Mouse (Mus musculus): ENCODE data around the gene Pou2f2.

The Pou2f2 gene

DNA sequence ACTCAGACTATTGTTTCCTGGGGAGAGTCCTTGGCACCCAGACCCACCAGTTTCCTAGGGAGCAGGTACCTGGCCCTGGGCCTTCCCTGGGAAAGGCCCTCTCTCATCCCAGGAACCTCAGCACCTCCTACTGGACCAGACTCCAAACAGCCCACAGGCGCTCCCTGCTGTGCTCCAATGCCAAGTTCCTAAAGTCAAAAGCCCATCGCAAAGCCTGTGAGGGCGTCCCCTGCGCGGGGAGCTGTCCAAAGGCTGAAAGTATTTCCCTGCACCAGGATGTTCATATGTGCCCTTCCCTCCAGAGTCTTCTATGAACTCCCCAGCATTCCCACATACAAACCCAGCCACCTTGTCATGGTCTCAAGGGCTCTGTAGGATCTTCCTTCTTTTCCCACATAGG lies 37.8 kb downstream of the Pou2f2 start:
- DNase-seq, result peak; percentile 88 to 90

DNA sequence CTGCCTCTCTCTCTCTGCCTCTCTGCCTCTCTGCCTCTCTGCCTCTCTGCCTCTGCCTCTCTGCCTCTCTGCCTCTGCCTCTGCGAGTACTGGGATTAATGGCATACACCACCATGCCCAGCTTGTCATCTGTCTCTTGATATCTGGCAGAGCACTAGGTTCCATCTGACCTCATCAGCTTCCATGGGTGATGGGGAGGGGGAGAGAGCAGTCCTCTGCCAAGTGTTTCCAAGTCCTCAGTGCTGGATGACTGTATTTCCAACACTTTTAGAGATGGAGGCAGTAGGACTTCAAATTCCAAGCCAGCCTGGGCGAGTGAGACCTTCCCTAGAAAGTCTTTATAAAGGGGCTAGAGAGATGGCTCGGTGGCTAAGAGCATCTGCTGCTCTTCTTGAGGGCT lies 42.0 kb downstream of the Pou2f2 start:
- no peak for DNase-seq

DNA sequence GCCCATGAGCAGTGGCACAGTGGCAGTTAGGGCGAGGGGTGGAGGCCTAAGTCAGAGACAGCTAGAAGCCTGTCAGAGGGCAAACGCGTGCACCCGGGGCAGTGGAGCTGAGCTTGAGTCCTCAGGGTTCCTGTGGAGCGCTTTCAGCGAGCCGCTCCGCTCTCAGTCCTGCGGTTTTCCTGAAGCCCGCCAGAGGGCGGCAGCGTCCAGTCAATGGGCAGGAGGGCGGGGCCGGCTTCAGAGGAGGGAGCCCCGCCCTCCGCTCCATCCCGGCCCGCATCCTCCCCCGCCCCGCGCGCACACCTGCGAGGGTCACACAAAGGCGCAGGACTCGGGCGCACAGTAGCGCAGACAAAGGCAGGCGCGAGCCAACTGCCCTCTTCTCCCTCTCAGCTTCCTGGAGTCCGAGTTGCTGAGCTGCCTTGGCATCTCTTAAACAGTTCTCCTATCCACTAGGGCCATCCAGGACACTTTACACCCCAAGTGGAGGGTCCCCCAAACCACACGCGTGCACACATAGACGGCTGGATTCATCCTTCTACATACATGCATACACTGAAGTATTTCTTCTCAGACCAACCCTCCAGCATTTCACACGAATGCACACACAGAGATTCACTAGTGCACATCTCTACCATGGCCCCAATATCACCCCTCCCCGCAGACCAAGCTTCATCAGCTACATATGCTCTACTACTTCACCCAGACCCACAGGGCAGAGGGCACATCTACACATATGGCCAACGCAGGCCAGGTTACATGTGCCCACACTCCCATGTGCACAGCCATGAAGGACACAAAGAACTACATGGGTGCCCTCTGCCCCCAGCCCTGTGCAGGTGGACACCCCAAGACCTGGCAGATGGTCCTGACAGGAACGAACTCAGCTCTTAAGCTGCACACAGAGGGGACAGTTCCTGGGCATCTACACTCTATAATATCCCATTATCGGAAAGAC lies 46.2 kb downstream of the Pou2f2 start:
- DNase-seq, result peak; percentile 85 to 88

DNA sequence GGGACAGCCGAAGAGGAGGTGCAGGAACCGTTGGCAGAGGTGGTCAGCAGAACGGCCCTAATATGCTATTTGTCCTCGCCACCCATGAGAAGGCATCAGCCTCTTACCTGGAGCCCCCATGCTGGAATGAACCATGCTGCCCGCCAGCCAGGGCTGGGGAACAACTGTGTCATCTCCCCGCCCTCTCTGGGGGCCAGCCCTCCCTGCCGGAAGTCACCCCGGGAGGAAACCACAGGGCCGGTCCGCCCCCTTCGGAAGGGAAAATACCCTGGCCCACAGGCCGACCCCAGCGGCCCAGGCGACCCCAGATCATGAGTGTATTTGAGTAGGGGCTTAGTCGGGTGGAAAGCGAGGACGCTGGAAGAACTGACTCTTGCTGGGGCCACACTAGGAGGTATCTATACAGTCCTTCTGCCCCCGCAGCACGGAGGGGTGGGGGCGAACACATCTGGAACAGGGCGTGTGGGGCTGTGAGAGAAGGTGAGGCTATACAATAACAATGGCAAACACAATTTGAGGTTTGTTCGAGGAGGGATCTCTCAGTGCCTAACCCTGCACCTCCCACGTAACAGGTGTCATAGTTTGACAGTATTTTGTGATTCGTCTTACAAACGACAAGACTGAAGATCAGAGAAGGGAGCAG lies 47.1 kb downstream of the Pou2f2 start:
- DNase-seq, result peak in 1 of 2 experiments; percentile 36

DNA sequence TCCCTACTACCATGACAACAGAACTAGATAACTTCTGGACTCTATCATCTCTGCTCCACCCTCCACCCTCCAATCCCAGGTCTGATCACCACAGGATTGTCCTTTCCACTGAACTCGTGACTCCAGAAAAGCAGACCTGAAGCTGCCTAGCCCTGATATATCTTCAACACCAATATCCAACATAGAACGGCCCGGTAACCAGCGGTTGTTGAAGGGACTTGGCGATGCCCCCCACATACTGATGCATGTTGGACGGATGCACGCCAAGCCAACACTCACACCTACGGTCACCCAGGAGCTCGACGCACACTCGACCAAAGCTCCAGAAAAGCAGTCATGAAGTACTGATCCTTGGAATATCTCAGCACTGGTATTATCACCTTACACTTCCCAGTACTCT lies 48.3 kb downstream of the Pou2f2 start:
- DNase-seq, result no peak

DNA sequence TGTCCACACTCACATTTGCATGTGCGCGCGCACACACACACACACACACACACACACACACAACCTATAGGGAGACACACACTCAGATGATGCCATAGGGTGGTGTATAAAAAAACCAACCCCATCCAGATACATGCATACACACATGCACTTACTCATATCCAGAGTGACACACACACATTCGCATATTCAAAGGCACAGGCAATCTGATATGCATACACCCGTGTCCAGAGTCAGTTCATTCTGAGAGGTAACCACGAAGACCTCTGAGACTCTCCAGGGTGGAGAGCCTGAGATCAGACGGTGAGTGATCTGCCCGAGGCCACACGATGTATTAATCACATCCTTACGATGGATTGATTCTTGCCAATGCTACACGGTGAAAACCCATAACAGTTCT lies 49.0 kb downstream of the Pou2f2 start:
- DNase-seq, result no peak

DNA sequence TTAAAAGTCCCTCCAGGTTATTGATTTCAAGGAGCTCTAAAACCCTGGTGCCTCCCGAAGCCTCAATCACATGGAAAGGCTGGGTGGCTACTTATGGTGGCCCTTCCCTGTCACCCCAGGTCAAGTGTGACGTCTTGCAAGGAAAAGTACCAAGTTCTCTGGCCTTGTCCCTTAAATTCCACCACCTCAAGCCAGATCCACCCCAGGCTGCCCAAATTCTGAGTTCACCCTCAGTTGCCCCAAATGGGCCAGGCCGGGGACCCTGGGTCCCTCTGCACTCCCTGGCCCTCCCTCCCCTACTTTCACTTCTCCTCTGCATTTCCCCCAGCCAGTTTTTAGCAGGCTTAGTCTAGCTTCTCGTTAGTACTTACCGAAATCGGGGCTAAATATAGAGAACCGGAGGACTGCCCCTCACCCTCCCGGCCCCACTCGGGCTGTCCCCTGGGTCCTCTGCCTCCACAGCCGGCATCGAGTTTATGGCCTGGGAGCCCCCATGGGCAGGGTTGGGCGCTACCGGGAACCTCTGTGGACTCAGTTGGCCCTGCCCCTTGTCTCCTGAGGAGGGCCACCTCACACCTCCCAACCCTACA lies 50.0 kb downstream of the Pou2f2 start:
- no peak for DNase-seq

DNA sequence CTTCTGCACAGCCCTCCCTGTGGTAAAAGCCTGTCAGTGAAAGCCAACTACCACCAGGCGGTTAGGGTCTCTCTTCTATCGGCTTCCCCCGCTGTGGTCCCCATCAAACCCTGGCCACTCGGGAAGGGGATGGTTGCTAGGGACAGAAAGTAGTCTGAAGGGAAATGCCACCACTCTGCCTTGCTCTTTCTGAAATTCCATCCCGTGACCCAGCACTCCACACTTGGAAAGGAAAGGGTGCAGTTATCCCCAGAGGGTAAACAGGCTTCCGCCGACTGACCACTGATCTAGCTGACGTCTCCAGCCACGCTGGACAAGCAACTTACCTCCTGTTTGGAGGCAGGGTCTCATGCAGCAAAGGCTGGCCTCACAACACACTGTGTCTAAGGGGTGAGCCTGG lies 51.6 kb downstream of the Pou2f2 start:
- DNase-seq, result no peak

DNA sequence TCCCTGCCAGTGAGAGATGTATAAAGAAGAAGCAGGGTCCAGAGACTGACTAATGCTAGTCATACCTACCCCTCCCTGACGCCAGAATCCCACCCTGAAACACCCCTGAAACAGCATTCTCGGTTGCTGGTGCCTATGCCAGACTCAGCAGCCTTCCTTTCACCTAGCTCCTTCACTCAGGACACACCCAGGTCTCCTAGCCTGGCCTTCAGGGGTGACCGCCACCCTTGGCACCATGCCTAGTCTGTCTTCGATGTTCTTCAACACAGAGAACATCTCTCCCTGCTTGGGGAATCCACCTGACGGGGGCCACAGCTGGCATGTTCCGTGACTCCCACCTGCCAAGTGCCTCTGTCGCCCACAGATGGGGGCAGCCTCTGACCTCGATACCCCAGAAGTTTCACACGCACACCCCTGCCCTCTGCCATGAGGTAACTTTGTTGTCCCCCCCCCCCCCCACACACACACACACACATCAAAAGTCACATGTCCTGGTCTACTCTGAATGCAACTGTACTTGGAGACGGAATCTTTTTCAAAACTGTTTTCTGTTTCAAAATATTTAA lies 53.7 kb downstream of the Pou2f2 start:
- DNase-seq, result no peak

DNA sequence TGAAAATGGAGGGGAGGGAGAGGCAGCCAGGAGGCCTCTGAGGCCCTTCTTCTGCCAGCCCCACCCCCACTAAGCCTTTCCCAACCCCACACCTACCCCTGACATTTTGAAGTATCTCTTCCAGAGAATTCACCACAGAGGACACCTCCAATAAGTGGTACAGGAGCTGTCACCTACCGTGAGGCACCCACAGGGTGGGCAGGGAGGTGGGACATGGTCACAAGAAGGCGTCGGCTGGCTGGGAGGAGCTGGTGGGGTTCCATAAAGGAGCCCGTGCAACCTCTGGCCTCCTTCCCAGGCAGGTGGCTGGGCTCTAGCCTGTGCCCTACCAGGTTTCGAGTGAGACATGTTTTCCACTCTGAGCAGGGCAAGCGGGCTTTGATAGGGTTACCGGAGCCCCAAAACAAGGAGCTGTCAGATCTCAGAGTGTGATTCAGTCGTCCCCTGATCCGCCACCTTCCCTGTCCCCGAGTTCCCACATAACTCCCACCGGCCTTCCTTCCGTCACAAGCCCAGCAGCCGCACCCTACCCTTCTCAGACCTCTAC lies 58.2 kb downstream of the Pou2f2 start:
- no peak for DNase-seq

DNA sequence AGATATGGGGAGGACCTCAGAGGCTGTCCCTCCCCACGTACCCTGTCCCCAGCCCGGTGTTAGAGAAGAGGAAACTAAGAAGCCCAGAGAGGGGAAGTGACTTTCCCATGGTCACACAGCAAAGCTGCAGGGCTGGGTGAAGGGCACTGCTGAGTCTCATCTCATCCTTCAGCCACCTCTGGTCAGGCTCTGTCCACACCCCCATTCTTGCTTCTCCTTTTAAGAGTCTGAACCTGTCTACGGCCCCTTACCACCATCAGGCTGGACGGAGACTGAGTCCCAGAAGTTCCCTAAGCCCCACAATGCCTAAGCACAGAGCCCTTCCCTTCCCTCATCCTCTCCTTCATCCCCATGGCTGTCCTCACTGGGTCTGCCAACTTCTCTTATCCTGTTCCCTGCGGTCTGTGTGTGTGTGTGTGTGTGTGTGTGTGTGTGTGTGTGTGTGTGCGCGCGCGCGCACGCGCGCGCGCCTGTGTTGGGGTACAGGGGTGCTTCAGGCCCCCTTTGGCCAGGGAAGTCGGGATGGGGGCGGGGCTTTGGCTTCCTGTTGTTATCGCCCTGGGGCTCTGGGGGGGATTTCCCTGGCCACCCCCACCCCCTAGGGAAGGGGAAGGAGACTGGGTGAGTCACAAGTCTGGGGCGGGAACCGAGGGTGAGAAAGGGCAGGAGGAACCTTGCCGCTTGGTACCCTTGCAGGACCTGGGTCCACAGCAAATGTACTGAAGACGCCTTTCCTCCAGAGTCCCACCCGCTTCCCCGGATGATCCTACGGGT lies 59.3 kb downstream of the Pou2f2 start:
- peak; percentile 15 to 42 for DNase-seq

DNA sequence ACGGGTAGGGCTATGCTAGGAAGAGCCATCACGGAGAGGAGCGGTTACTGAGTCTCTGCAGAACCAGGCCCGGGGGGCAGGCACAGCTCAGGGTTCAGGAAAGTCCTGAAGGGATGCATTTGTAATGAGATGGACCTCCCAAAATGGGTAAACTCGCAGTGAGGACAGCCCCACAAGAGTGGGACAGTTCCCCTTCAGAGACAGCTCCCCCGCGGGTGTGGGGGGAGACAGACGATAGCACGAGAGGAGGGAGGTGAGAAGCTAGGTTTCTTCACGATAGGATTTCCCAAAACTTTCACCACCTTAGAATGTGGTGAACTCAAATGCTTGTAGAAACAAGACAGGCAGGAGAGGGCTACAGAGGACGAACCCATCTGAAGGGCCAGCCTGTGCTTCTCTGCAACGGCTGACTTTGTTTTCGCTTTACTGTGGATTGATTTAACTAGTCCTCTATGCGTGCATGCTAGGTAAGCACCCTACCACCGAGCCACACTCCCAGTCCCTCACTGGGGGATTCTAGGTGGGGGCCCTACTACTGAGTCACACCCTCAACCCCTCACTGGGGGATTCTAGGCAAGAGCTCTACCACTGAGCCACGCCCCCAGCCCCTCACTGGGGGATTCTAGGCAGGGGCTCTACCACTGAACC lies 66.4 kb downstream of the Pou2f2 start:
- no peak for DNase-seq

DNA sequence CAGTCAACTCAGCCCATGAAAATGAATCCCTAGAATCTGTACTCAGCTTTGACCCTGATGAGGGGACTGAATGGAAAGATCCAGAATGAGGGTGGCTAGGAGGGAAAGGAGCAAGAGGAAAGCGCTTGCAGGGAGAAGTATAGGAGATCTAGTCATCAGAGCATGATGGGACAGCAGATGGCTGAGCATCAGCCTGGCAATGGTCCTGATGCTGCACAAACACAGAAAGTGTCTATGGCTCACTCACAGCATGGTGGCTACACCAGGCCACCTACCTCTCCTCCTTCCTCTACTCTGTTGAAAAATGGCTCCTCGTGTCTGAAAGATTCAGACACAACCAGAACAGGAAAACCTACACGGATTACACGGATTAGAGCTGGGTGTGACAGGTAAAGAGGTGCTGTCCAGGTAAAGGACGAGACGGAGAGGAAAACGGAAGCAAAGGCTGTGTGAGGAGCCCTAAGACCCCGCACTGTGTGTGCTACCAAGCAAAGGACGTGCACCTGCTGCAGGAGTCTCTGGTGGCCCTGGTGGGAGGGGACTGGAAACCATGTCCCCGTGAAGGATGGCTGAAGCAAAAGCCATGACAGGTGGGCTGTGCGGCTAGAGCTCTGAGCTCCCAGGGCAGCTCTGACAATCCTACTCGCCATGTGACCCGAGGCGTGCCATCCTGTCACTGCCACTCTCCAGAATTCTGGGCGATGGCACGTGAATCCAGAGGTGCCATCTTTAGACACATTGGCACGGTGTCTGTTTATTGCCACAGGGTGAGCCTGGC lies 67.2 kb downstream of the Pou2f2 start:
- no peak for DNase-seq

DNA sequence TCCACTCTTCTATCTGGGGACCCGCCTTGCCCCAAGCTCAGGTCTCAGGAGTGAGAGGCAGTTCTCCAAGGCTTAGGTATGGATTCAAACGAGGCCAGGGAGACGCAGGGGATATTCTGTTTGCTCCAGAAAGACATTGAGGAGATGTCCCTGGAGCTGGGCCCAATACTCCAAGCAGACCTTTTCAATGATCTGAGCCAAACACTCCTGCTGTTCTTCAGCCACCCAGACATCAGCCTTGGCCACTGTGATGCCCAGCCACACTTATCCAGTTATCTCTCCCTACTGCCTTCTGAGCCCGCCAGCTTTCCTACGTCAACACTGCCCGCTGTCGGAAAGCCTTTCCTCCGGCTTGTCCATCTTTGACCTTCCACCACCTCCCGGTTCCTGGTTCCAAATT lies 69.2 kb downstream of the Pou2f2 start:
- DNase-seq, result no peak

DNA sequence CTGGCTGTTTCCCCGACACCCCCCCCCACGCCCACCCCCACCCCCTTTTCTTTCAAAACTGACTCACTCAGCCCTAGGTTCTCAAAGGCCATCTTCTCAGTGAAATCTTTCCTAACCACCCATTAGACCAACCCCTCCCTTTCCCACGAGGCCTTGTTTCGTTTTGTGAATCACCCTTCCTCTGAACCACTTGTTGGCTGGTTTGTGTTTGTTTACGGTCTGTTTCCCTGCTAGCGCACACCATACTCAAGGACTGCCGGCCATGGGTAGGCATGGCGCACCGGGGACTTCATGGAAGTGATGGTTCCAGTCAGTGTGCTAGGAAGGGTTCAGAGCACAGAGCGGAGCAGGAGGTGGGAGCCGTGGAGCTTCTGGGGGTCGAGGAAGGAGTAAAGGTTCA lies 70.2 kb downstream of the Pou2f2 start:
- DNase-seq, result no peak

DNA sequence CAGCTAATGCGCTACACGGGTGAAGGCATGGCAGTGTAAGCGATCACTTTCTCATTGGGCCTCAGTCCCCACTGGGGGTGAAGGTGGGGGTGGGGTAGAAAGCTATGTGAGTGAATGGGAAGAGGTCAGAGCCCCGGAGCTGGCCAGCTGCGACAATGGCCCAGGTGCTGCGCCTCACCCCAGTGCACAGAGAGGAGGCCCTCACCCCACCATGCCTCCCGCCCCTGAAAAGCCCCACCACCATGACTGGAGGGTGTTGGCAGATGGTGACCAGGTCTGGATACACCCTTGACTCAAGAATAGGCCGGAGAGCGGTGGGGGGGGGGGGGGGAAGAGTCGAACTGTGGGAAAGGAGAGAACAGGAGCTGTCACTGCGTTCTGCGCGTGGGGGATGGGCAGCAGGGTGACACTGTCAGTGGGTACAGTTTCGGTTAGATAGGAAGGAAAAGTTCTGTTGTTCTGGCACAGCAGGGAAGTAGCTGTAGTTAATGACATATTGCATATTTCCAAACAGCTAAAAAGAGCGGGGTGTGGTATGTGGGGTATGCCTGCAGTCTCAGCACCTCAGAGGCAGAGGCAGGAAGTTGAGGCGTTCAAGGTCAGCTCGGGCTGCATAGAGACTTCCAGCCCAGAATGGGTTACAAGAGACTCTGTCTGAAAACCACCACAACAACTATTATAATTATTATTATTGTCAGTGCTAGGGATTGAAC lies 72.6 kb downstream of the Pou2f2 start:
- peak in 1 of 2 experiments; percentile 12 for DNase-seq

DNA sequence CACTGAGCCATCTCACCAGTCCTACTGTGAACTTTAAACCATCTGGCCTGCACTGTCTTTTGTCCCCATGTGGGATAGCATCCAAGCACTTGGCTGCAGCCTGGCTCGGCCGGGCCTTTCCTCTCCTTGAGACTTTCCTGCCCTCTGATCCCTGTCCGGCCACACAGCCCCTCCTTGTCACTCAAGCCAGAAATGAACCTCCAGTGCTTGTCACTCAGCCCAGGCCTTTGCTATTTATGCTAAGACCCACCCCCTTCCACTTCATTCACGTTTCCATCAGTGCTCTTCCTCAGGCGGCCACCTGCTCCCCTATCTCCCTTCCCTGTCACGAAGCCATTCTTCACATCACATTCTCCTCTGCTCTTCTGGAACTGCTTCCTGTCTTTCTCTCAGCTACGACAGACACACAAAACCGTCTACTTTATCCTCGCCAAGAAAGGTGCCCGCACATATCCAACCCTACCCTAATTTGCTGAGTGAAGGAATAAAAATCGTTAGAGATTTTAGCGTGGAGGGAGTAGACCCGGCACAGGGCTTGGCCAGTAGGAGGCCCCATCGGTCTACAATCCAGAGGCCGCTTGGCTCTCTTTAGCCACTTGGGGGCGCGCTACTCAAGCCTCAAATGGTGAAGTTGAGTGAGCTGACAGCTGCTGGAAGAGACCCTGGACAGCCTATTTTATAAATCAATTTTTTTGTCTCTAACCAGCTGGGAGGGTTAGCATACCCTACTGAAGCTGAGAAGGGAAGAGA lies 73.9 kb downstream of the Pou2f2 start:
- peak; percentile 83 to 85 for DNase-seq

DNA sequence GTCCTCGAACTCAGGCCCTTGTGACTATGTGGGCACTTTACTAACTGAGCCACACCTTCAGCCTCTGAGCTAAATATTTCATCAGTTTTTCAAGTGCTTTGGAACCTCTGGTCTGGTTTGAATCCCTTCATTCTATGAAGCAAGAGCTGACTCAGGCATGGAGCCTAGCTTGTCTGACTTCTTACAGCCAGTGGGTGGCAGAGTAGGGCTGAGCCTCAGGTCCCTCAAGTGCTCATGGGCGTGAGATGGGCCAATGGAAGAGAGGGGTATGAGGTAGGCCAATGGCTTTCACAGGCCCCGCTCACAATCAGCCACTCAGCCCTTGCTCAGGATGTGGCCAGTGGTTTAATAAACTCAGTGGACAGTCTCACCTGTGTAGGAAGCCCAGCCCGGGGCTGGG lies 79.9 kb downstream of the Pou2f2 start:
- no peak for DNase-seq

DNA sequence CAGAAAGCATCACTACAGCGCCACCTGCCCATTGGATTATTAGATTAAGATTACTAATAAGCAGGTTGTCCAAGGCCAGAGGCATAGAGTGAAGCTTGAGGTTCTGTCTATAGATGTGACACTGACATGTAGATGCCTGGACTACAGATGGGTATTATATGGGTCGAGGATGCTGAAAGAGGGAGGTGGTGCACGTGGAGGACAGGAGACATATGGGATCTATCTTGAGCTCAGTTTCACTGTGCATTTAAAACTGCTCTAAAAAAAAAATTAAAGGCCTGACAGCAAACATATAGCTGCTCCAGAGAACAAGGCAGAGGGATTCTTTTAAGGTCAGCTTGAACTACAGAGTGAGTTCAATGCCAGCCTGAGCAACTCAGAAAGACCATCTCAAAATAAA lies 81.4 kb downstream of the Pou2f2 start:
- no peak for DNase-seq

DNA sequence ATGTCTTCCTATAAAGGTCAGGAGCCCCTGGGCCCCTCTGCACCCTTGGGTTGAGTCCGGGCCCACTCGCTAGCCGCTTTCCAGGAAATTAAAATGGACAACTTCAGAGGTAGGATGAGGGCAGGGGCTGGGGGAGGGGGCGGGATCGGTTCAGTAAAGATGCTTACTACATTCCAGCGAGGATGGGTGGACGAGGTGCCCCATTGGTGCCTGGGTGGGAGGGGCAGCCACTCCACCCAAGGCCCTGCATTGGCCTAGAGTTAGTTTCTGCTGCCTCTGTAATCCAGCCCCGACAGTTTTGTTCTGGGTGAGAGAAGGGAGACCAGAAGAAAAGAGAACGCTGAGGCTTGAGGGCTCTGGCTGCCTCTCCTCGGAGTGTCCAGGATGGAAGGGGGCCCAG lies 89.7 kb downstream of the Pou2f2 start:
- no peak for DNase-seq

All from kidney, postnatal 4 days (tissue).